Mouse (Mus musculus) heart, postnatal 0 days (tissue): ENCODE measurements around the gene Ncam1.

Experiments used
- CTCF ChIP-seq: IDR thresholded peaks from 2 replicates; pipeline ENCODE4 v1.5.1; 2016; ENCODE audit warnings: antibody characterized with exemption, control low read depth, low read depth
- EP300 ChIP-seq: IDR thresholded peaks from 2 replicates; pipeline ENCODE4 v1.6.1; 2016; ENCODE audit warnings: antibody characterized with exemption, low read depth

GRCm38 (mm10) chr9:49757986-49758385 lies 40.7 kb downstream of the Ncam1 start:
- no peak for TF ChIP-seq CTCF
- no peak for TF ChIP-seq EP300
